Mouse (Mus musculus) heart, embryonic 15.5 days (tissue): ENCODE measurements around the gene Atxn7l3. TPM values are rescaled to one million over a fixed set of nuclear protein-coding genes. Genes with fewer than 3 reads are reported as not detected.

Experiments
- ATAC-seq: fragments of 200-750 bp; cut with Nextera tagmentation; replicated peaks from 2 replicates; pipeline ENCODE4 v1.8.0; 2017; ENCODE audit warnings: low read depth, moderate TSS enrichment; ENCODE audit not compliant: insufficient number of reproducible peaks, insufficient read depth, low FRiP score
- H3K27ac ChIP-seq: fragments of 300-500 bp; sonication (generic); 2 replicates; pipeline ENCODE4 v1.5.1; 2015; ENCODE audit warnings: mild to moderate bottlenecking, inconsistent platforms
- H3K27me3 ChIP-seq: fragments of 300-500 bp; sonication (generic); 2 replicates; pipeline ENCODE4 v1.6.1; 2015; ENCODE audit warnings: inconsistent platforms
- H3K36me3 ChIP-seq: fragments of 300-500 bp; sonication (generic); 2 replicates; pipeline ENCODE4 v1.6.1; 2015; ENCODE audit warnings: mild to moderate bottlenecking, inconsistent platforms
- H3K4me1 ChIP-seq: fragments of 300-500 bp; sonication (generic); replicated peaks from 2 replicates; pipeline ENCODE4 v1.6.1; 2015; ENCODE audit warnings: inconsistent platforms
- H3K4me2 ChIP-seq: fragments of 300-500 bp; sonication (generic); 2 replicates; pipeline ENCODE4 v1.6.1; 2015; ENCODE audit warnings: inconsistent platforms, mild to moderate bottlenecking, moderate library complexity
- H3K4me3 ChIP-seq: fragments of 300-500 bp; sonication (generic); 2 replicates; pipeline ENCODE4 v1.5.1; 2015; ENCODE audit warnings: mild to moderate bottlenecking, inconsistent platforms
- H3K9ac ChIP-seq: fragments of 300-500 bp; sonication (generic); 2 replicates; pipeline ENCODE4 v1.6.1; 2015; ENCODE audit warnings: mild to moderate bottlenecking, inconsistent platforms
- H3K9me3 ChIP-seq: fragments of 300-500 bp; sonication (generic); replicated peaks from 2 replicates; pipeline ENCODE4 v1.6.1; 2016; ENCODE audit warnings: inconsistent platforms
- WGBS: fragments of 180-500 bp; shearing (Covaris S2); methylation state at CpG from one replicate; pipeline ENCODE4 v1.1.7; 2015; ENCODE audit warnings: mixed read lengths; 5-methylcytosine and 5-hydroxymethylcytosine counted together
- polyA plus RNA-seq: library from polyadenylated mRNA; unstranded; fragments of >200 nt; fragmentation: Nextera tagmentation; extraction: Ambion mirVana; gene quantifications from 2 replicates; pipeline ENCODE4 v1.2.1, GENCODE M21; 2015

The Atxn7l3 gene
- polyA plus RNA-seq, 1 experiment from 2014 or later, result 6.8 TPM

DNA sequence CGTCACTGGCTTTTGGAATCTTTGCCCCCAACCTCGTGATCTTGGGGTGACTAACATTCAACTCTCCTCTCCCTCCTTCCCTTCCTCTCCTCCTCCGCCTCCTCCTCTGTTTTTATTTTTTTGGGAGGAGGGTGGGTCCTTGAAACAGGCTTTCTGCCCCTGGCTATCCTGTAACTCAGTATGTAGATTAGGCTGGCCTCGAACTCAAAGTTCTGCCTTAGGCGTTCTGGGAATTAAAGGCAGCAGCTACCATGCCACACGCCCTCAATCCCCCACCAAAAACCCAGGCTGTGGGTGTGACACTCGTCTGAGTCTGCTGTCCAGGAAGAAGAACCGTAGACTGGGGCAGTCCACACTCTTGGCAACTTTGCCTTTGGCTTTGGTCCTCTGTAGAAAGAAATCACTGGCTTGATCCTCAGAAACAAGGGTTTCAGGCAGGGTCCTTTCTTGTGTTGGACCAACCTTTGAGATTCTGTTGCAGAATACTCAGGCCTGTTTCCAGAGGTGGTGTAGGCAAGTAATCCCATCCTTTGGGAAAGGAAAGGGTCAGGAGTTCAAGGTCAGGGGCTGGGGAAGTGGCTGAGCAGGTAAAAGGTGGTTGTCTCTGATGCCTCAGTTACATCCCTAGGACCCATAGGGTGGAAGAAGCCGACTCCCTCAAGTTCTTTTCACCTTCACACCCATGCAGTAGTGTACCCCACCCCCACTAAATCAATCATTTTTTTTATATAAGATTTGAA lies 46.9 kb downstream of the Atxn7l3 start:
- ATAC-seq, result no peak
- no peaks in the 10 kb centered on the region for H3K9me3 ChIP-seq
- 10% methylated on average over 9 of the region's 9 CpGs for WGBS
- peak overlapping the region; percentile 95 for H3K4me2 ChIP-seq
- H3K36me3 ChIP-seq, result peaks cover 9% of the 10 kb centered on the region; the same call in 1 of the 2 replicates
- H3K27ac ChIP-seq, result no peak overlapping the region
- no peaks in the 10 kb centered on the region for H3K27me3 ChIP-seq
- peak overlapping the region; percentile 89 for H3K4me3 ChIP-seq
- peak overlapping the region; percentile 75 for H3K9ac ChIP-seq
- H3K4me1 ChIP-seq, result peaks cover 34% of the 10 kb centered on the region

GRCm38 (mm10) chr11:102248630-102249230 lies 47.7 kb downstream of the Atxn7l3 start, which contains the start of gene BC030867:
BC030867 (plus strand) TSS chr11:102248882.
- under 1% methylated on average over 41 of the region's 41 CpGs for WGBS
- Histone ChIP-seq H3K27ac (peak within 1 kb of the TSS; percentile 14), H3K36me3 (peaks cover 9% of the 10 kb centered on the region; the same call in 1 of the 2 replicates), H3K4me1 (peaks cover 28% of the 10 kb centered on the region), H3K9ac (peak within 1 kb of the TSS; percentile 75), H3K9me3 (no peaks in the 10 kb centered on the region), H3K4me2 (peak within 1 kb of the TSS; percentile 95), H3K27me3 (no peaks in the 10 kb centered on the region), H3K4me3 (peak within 1 kb of the TSS; percentile 89)
- ATAC-seq, result 0 out of 2 replicates have a peak, but pooled peaks have one; percentile 38

DNA sequence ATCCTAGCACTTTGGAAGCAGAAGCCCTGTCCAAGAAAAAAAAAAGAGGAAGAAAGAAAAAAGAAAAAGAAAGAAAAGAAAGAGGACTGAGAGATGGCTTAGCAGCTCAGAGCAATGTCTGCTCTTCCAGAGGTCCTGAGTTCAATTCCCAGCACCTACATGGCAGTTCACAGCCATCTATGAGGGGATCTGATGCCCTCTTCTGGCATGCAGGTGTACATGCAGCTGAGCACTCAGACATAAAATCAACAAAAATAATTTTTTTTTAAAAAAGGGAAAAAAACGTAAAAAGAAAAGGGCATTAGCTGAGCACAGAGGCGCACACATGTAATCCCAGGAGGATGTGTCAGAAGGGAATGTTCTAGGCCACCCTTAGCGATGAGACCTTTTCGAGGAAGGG lies 49.6 kb downstream of the Atxn7l3 start:
- Histone ChIP-seq H3K9me3 (peaks cover under 1% of the 10 kb centered on the region; the same call in 1 of the 2 replicates), H3K27me3 (no peaks in the 10 kb centered on the region), H3K36me3 (0 out of 2 replicates have a peak, but pooled peaks cover 6% of the 10 kb centered on the region), H3K4me2 (no peak overlapping the region), H3K4me3 (no peak overlapping the region), H3K4me1 (peaks cover 25% of the 10 kb centered on the region), H3K9ac (no peak overlapping the region), H3K27ac (no peak overlapping the region)
- ATAC-seq, result no peak
- 81% methylated on average over 4 of the region's 4 CpGs for WGBS

- no peaks in the 10 kb centered on the region for H3K27me3 ChIP-seq
- 77% methylated on average over 6 of the region's 6 CpGs for WGBS
- H3K4me2 ChIP-seq, result no peak overlapping the region
Observed at GRCm38 (mm10) chr11:102246273-102246635, 50.2 kb downstream of the Atxn7l3 start.

GRCm38 (mm10) chr11:102245581-102246272 lies 50.7 kb downstream of the Atxn7l3 start:
- Histone ChIP-seq H3K9me3 (peaks cover 4% of the 10 kb centered on the region; the same call in 1 of the 2 replicates), H3K27ac (0 out of 2 replicates have a peak overlapping the region, but pooled peaks have one; percentile 31), H3K4me2 (peak overlapping the region; percentile 79), H3K27me3 (no peaks in the 10 kb centered on the region), H3K9ac (peak overlapping the region; percentile 54), H3K36me3 (0 out of 2 replicates have a peak, but pooled peaks cover under 1% of the 10 kb centered on the region), H3K4me1 (peaks cover 25% of the 10 kb centered on the region), H3K4me3 (peak overlapping the region; percentile 47)
- 60% methylated on average over 14 of the region's 14 CpGs for WGBS
- ATAC-seq, result no peak

More at GRCm38 (mm10) chr11:102246273-102246635, 50.2 kb downstream of the Atxn7l3 start:
- Histone ChIP-seq H3K36me3 (0 out of 2 replicates have a peak, but pooled peaks cover 6% of the 10 kb centered on the region), H3K27ac (no peak overlapping the region), H3K4me1 (peaks cover 25% of the 10 kb centered on the region), H3K9ac (no peak overlapping the region), H3K4me3 (no peak overlapping the region), H3K9me3 (peaks cover 4% of the 10 kb centered on the region; the same call in 1 of the 2 replicates)
- ATAC-seq, result no peak

- Histone ChIP-seq H3K4me2 (peak overlapping the region; percentile 79), H3K36me3 (no peaks in the 10 kb centered on the region), H3K27ac (peak overlapping the region; percentile 31; the same call in 1 of the 2 replicates), H3K27me3 (no peaks in the 10 kb centered on the region), H3K4me1 (peaks cover 25% of the 10 kb centered on the region), H3K4me3 (peak overlapping the region; percentile 47), H3K9me3 (peaks cover 4% of the 10 kb centered on the region; the same call in 1 of the 2 replicates), H3K9ac (peak overlapping the region; percentile 54)
- WGBS, result 1% methylated on average over 32 of the region's 32 CpGs
- ATAC-seq, result peak; percentile 72
Observed at GRCm38 (mm10) chr11:102244926-102245449, 51.4 kb downstream of the Atxn7l3 start.

DNA sequence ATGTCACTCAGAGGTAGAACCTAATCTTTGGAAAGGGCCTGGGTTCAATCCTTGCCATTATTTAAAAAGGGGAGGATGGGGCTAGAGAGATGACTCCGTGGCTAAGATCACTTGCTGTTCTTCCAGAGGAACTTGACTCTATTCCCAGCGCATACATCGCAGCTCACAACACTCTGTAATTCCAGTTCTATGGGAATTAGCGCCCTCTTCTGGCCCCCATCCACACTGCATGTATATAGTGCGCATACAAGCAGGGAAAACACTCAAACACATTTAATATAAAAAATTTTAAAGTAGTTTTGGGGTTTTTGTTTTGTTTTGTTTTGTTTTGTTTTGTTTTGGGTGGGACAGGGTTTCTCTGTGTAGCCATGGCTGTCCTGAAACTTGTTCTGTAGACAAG lies 54.6 kb downstream of the Atxn7l3 start:
- H3K9ac ChIP-seq, result no peak overlapping the region
- H3K4me2 ChIP-seq, result no peak overlapping the region
- H3K36me3 ChIP-seq, result no peaks in the 10 kb centered on the region
- H3K27me3 ChIP-seq, result no peaks in the 10 kb centered on the region
- 51% methylated on average over 5 of the region's 5 CpGs for WGBS
- H3K4me1 ChIP-seq, result peaks cover 14% of the 10 kb centered on the region
- H3K27ac ChIP-seq, result no peak overlapping the region
- no peak overlapping the region for H3K4me3 ChIP-seq
- ATAC-seq, result no peak
- peaks cover 4% of the 10 kb centered on the region; the same call in 1 of the 2 replicates for H3K9me3 ChIP-seq

DNA sequence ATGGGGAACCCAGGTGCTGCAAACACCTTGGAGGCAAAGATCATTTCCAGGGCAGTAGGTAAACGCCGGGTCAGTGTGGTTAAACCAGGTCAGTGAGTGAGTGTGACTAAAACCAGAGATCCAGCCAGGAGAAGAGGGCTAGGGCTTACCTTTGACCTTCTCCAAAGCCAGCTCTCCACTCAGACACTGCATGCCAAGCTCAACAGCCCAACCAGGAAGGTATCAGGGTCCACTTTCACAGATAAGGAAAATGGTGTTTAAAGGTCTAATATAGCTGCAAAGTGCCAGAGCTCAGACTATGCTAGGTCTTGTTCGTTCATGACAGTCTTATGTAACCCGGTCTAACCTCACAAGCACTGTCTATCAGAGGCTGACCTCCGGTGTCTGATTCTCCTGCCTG lies 55.2 kb downstream of the Atxn7l3 start:
- H3K4me2 ChIP-seq, result no peak overlapping the region
- no peak overlapping the region for H3K4me3 ChIP-seq
- H3K9me3 ChIP-seq, result peaks cover 4% of the 10 kb centered on the region; the same call in 1 of the 2 replicates
- 69% methylated on average over 5 of the region's 5 CpGs for WGBS
- no peaks in the 10 kb centered on the region for H3K27me3 ChIP-seq
- H3K27ac ChIP-seq, result no peak overlapping the region
- no peaks in the 10 kb centered on the region for H3K36me3 ChIP-seq
- peaks cover 14% of the 10 kb centered on the region for H3K4me1 ChIP-seq
- H3K9ac ChIP-seq, result no peak overlapping the region
- no peak for ATAC-seq

- Histone ChIP-seq H3K4me1 (peaks cover 13% of the 10 kb centered on the region), H3K4me2 (no peak overlapping the region), H3K4me3 (no peak overlapping the region), H3K9ac (no peak overlapping the region), H3K27me3 (no peaks in the 10 kb centered on the region), H3K36me3 (no peaks in the 10 kb centered on the region), H3K9me3 (peaks cover 4% of the 10 kb centered on the region; the same call in 1 of the 2 replicates), H3K27ac (no peak overlapping the region)
- no peak for ATAC-seq
- WGBS, result 81% methylated on average over 6 of the region's 6 CpGs
Observed at GRCm38 (mm10) chr11:102240636-102241035, 55.8 kb downstream of the Atxn7l3 start.
